Mouse (Mus musculus): Measurements from ENCODE around the gene Slc35c2.

DNA sequence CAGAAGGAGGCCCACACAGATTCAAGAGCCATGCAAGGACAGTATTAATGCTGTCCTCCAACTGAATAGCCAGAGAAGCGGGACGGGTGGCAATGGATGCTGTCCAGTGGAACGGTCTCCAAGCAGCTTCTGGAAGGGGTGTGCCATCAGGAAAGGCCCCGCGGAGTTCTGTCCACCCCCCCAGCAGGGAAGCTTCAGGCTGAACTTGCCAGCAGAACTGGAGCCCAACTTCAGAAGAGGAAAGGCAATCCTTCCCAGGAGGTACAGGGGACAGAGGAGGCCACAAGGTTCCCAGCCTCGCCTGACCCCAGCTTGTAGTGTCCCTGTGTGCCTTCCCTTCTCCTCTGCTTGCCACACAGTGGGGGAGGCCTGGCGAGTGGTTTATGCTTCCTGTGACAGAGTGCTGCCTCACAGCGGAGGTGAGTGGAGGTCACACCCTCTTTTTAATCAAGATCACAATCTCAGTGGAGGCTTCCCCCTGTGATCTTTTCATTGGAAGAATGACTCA, 33.8 kb upstream of the Slc35c2 start:
- TF ChIP-seq ZNF384 (IDR thresholded peaks at IDR 0.05; ENCODE audit: low read depth, low read length) (no peak), HCFC1 (IDR thresholded peaks at IDR 0.05; ENCODE audit: borderline replicate concordance, insufficient read depth, low read length) (no peak), ZC3H11A (IDR thresholded peaks at IDR 0.05; ENCODE audit: borderline replicate concordance, low read depth, low read length) (no peak), CHD2 (IDR thresholded peaks at IDR 0.05; ENCODE audit: low read depth, low read length) (no peak)
